Mouse (Mus musculus) heart, embryonic 11.5 days (tissue): ENCODE data around the gene Srebf2. TPM values are rescaled to one million over a fixed set of nuclear protein-coding genes. Genes with fewer than 3 reads are reported as not detected.
"Not testable (repeated sequence)": the region's sequence is repeated elsewhere in the genome, so short reads cannot be mapped to it uniquely, and the experiment has no call there.

Experiments
- ATAC-seq: fragments of 200-750 bp; cut with Nextera tagmentation; replicated peaks from 2 replicates; pipeline ENCODE4 v1.8.0; 2017; ENCODE audit warnings: moderate library complexity; ENCODE audit not compliant: insufficient number of reproducible peaks, low FRiP score, low TSS enrichment
- H3K27ac ChIP-seq: fragments of 300-500 bp; sonication (generic); 2 replicates; pipeline ENCODE4 v1.5.1; 2014; ENCODE audit warnings: mild to moderate bottlenecking, low read depth, low read length
- H3K27me3 ChIP-seq: fragments of 300-500 bp; sonication (generic); 2 replicates; pipeline ENCODE4 v1.6.1; 2014; ENCODE audit warnings: mild to moderate bottlenecking, low read length, mixed read lengths; ENCODE audit not compliant: control insufficient read depth, insufficient read depth
- H3K36me3 ChIP-seq: fragments of 300-500 bp; sonication (generic); 2 replicates; pipeline ENCODE4 v1.6.1; 2014; ENCODE audit warnings: mild to moderate bottlenecking, low read length, moderate library complexity, mixed read lengths; ENCODE audit not compliant: control insufficient read depth, insufficient read depth
- H3K4me1 ChIP-seq: fragments of 300-500 bp; sonication (generic); 2 replicates; pipeline ENCODE4 v1.6.1; 2014; ENCODE audit warnings: low read length; ENCODE audit not compliant: control insufficient read depth, insufficient read depth
- H3K4me2 ChIP-seq: fragments of 300-500 bp; sonication (generic); 2 replicates; pipeline ENCODE4 v1.6.1; 2014; ENCODE audit warnings: mild to moderate bottlenecking, moderate library complexity
- H3K4me3 ChIP-seq: fragments of 300-500 bp; sonication (generic); 2 replicates; pipeline ENCODE4 v1.5.1; 2014; ENCODE audit warnings: low read depth, low read length
- H3K9ac ChIP-seq: fragments of 300-500 bp; sonication (generic); 2 replicates; pipeline ENCODE4 v1.6.1; 2014; ENCODE audit warnings: mild to moderate bottlenecking, low read depth, low read length, moderate library complexity
- H3K9me3 ChIP-seq: fragments of 300-500 bp; sonication (generic); replicated peaks from 2 replicates; pipeline ENCODE4 v1.6.1; 2016; ENCODE audit warnings: low read length; ENCODE audit not compliant: control insufficient read depth
- WGBS: fragments of 180-500 bp; shearing (Covaris S2); extraction: QIAGEN DNeasy Blood & Tissue Kit; methylation state at CpG from one replicate; pipeline ENCODE4 v1.1.7; 2014; ENCODE audit not compliant: insufficient replicate concordance; 5-methylcytosine and 5-hydroxymethylcytosine counted together
- polyA plus RNA-seq: library from polyadenylated mRNA; unstranded; fragments of >200 nt; fragmentation: Nextera tagmentation; extraction: Ambion mirVana; gene quantifications from 2 replicates; pipeline ENCODE4 v1.2.1, GENCODE M21; 2014

Srebf2 gene
- polyA plus RNA-seq, 1 experiment from 2014 or later = 82.3 TPM

GRCm38 (mm10) chr15:82243311-82243710 is 96.3 kb downstream of the Srebf2 start:
- ATAC-seq = no peak
- Histone ChIP-seq H3K9ac (peak overlapping the region; percentile 77; the same call in 1 of the 2 replicates), H3K4me3 (peak overlapping the region; percentile 80), H3K9me3 (no peaks in the 10 kb centered on the region), H3K27me3 (no peaks in the 10 kb centered on the region), H3K4me1 (peaks cover 4% of the 10 kb centered on the region), H3K27ac (no peak overlapping the region), H3K4me2 (peak overlapping the region; percentile 94), H3K36me3 (no peaks in the 10 kb centered on the region)
- WGBS = 73% methylated on average over 3 of the region's 3 CpGs

- ATAC-seq = no peak
- H3K4me1 ChIP-seq = peaks cover 4% of the 10 kb centered on the region
- peak overlapping the region; percentile 80 for H3K4me3 ChIP-seq
- WGBS = 6% methylated on average over 12 of the region's 12 CpGs
- H3K4me2 ChIP-seq = peak overlapping the region; percentile 94
- no peaks in the 10 kb centered on the region for H3K9me3 ChIP-seq
- no peak overlapping the region for H3K27ac ChIP-seq
- no peaks in the 10 kb centered on the region for H3K27me3 ChIP-seq
- H3K9ac ChIP-seq = peak overlapping the region; percentile 77
- no peaks in the 10 kb centered on the region for H3K36me3 ChIP-seq
Observed at GRCm38 (mm10) chr15:82243742-82244114, 96.7 kb downstream of the Srebf2 start.

GRCm38 (mm10) chr15:82244115-82244804 is 97.3 kb downstream of the Srebf2 start, which contains the start of gene Cenpm:
Gene Cenpm, minus strand, starts transcription at chr15:82244748.
- H3K4me1 ChIP-seq = peaks cover 4% of the 10 kb centered on the region
- no peaks in the 10 kb centered on the region for H3K36me3 ChIP-seq
- WGBS = under 1% methylated on average over 65 of the region's 65 CpGs
- peak within 1 kb of the TSS; percentile 77 for H3K27ac ChIP-seq
- peak within 1 kb of the TSS; percentile 80 for H3K4me3 ChIP-seq
- ATAC-seq = peak; percentile 92
- H3K4me2 ChIP-seq = peak within 1 kb of the TSS; percentile 94
- H3K9ac ChIP-seq = peak within 1 kb of the TSS; percentile 77
- H3K27me3 ChIP-seq = no peaks in the 10 kb centered on the region
- H3K9me3 ChIP-seq = no peaks in the 10 kb centered on the region

- H3K9me3 ChIP-seq, H3K4me1 ChIP-seq, ATAC-seq, H3K27me3 ChIP-seq, H3K36me3 ChIP-seq: not testable (repeated sequence)
- H3K27ac ChIP-seq = peak overlapping the region; percentile 77
- peak overlapping the region; percentile 77 for H3K9ac ChIP-seq
- 23% methylated on average over 9 of the region's 9 CpGs for WGBS
- peak overlapping the region; percentile 80 for H3K4me3 ChIP-seq
- H3K4me2 ChIP-seq = peak overlapping the region; percentile 94
Observed at GRCm38 (mm10) chr15:82244805-82245161, 97.8 kb downstream of the Srebf2 start.

- no peaks in the 10 kb centered on the region for H3K36me3 ChIP-seq
- peaks cover 4% of the 10 kb centered on the region for H3K4me1 ChIP-seq
- no peaks in the 10 kb centered on the region for H3K27me3 ChIP-seq
- H3K9ac ChIP-seq = no peak overlapping the region
- H3K9me3 ChIP-seq = no peaks in the 10 kb centered on the region
- H3K27ac ChIP-seq = no peak overlapping the region
- ATAC-seq = no peak
- H3K4me2 ChIP-seq = no peak overlapping the region
- WGBS = 64% methylated on average over 3 of the region's 3 CpGs
- no peak overlapping the region for H3K4me3 ChIP-seq
Observed at GRCm38 (mm10) chr15:82247131-82247776, 100.3 kb downstream of the Srebf2 start.

- no peaks in the 10 kb centered on the region for H3K9me3 ChIP-seq
- H3K4me2 ChIP-seq = no peak overlapping the region
- H3K36me3 ChIP-seq = no peaks in the 10 kb centered on the region
- H3K27me3 ChIP-seq = peaks cover 6% of the 10 kb centered on the region; the same call in 1 of the 2 replicates
- WGBS = 90% methylated on average over 3 of the region's 3 CpGs
- H3K27ac ChIP-seq = no peak overlapping the region
- no peak for ATAC-seq
- H3K4me1 ChIP-seq = no peaks in the 10 kb centered on the region
- no peak overlapping the region for H3K4me3 ChIP-seq
- H3K9ac ChIP-seq = no peak overlapping the region
Observed at GRCm38 (mm10) chr15:82251579-82251978, 104.6 kb downstream of the Srebf2 start.

DNA sequence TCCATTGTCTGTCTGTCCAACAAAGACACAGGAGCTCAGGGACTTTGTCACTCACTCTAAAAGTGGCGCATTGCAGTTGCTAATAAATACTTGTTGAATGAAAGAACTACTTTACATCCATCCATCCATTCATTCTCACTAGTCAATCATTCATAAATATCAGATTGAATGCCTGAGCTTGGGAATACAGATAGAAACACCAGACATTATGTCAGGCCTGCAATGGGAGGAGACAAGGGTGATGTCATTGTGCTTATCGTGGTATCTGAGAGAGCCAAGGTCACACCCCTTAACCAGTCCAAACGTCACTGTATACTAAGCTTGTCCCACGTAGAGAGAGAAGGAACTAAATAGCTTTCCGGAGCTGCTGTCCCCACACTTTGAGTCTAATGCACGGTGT is 105.1 kb downstream of the Srebf2 start, which contains the start of gene 1500009C09Rik:
Gene 1500009C09Rik (plus strand): TSS at position 301 of the 400 bp plus-strand sequence.
- peaks cover 6% of the 10 kb centered on the region; the same call in 1 of the 2 replicates for H3K27me3 ChIP-seq
- H3K9me3 ChIP-seq = no peaks in the 10 kb centered on the region
- WGBS = 79% methylated on average over 6 of the region's 6 CpGs
- H3K9ac ChIP-seq = no peak within 1 kb of the TSS
- no peak within 1 kb of the TSS for H3K4me3 ChIP-seq
- no peak for ATAC-seq
- no peak within 1 kb of the TSS for H3K4me2 ChIP-seq
- no peak within 1 kb of the TSS for H3K27ac ChIP-seq
- H3K4me1 ChIP-seq = no peaks in the 10 kb centered on the region
- no peaks in the 10 kb centered on the region for H3K36me3 ChIP-seq
